Mouse (Mus musculus) cerebellum, adult 2 months (tissue): ENCODE data around the gene Ranbp10.

Source experiments
- CTCF ChIP-seq: fragments of 200-500 bp; IDR thresholded peaks from 2 replicates; pipeline ENCODE4 v1.5.1; 2011; ENCODE audit warnings: low read depth, mild to moderate bottlenecking, control low read depth, low read length, moderate library complexity, borderline replicate concordance; ENCODE audit not compliant: insufficient read depth
- POLR2A ChIP-seq: fragments of 200-500 bp; IDR thresholded peaks from 2 replicates; pipeline ENCODE4 v1.6.1; 2011; ENCODE audit warnings: low read length, control low read depth, borderline replicate concordance; ENCODE audit not compliant: insufficient read depth

- TF ChIP-seq CTCF (no peak), POLR2A (no peak)
Measured at GRCm38 (mm10) chr8:105722861-105723260, 104.3 kb downstream of the Ranbp10 start.
